Mouse (Mus musculus) gastrocnemius, postnatal 10 days (tissue): ENCODE measurements around the gene Foxa3. TPM values are rescaled to one million over a fixed set of nuclear protein-coding genes. Genes with fewer than 3 reads are reported as not detected.

Experiments used
- DNase-seq: peaks from one replicate; pipeline ENCODE4 v3.0.0; 2021; ENCODE audit warnings: mixed read lengths
- total RNA-seq, 2 experiments: library from RNA; stranded (reverse); gene quantifications; 2 replicates each; pipeline ENCODE4 v1.2.3; 2021

Foxa3 gene
- total RNA-seq, 2 experiments from 2014 or later = 0.16 TPM; not detected in 1

- DNase-seq = no peak
Measured at GRCm38 (mm10) chr7:19000421-19000820, 22.9 kb downstream of the Foxa3 start.

DNA sequence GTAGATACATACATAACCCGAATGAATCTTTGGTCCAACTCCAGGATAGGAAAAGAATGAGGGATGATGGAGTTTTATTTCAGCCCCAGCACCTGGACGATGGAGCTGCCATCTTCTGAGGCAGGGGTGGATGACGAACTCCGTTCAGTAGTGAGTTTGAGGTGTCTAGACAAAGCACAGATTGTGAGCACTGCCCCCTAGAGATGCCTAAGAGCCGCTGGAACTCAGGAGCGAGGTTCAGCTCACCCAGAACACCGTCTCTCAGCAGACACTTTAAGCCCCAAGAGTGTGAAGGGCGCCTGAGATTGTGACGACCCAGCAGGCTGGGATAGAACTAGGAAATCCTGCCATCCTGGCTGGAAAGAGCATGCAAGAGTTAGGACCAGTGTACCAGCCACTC is 24.5 kb downstream of the Foxa3 start:
- DNase-seq = no peak

DNA sequence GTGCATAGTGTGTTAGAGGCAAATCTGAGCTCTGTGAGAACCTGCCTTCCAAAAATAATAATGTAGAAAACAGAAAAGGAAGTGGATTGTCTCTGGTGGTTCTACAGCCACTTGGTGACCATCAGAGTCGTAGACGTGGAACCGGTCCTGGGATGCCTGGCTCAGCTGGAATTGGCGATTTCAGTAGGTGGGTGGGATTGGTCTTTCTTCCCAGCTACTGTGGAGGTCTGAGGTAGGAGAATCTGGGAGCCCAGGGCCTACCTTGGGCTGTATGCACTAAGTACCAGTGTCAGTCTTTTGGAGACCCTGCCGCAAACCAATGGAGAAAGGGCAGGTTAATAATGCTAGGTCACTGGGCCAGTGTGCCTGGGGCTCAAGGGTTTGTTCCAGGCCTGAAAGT is 30.3 kb downstream of the Foxa3 start:
- DNase-seq = no peak

GRCm38 (mm10) chr7:18992294-18992675 is 31.1 kb downstream of the Foxa3 start:
- peak; percentile 40 for DNase-seq

DNA sequence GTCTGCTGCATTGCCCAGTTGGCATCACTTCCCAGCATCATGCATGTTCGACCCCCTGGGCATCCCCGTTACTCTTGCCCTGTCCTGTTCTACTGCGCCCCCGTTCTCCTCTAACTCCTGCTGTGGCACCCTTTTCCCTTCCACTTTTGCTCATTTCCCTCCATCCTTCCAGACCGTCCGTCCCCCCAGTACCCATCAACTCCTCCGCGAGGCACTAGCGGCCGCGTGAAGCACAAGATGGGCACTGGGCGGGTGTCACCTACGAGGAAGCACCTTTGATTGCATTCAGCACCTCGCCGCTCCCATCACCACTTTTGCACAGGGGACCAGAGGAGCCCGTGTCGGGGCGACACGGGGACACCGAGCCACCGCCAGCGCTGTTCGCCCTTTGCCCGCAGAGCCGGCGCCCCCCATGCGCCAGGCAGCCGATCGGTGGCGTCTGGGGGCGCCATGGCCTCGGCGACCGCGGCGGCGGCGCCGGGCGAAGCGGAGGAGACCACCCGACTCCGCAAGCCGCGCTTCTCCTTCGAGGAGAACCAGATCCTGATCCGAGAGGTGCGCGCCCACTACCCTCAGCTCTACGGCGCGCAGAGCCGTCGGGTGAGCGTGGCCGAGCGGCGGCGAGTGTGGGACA is 31.6 kb downstream of the Foxa3 start:
- no peak for DNase-seq

GRCm38 (mm10) chr7:18990601-18991295 is 32.6 kb downstream of the Foxa3 start, which contains the start of gene Mypop:
TSS of gene Mypop (plus strand) at chr7:18991245.
- peak; percentile 98 for DNase-seq

DNA sequence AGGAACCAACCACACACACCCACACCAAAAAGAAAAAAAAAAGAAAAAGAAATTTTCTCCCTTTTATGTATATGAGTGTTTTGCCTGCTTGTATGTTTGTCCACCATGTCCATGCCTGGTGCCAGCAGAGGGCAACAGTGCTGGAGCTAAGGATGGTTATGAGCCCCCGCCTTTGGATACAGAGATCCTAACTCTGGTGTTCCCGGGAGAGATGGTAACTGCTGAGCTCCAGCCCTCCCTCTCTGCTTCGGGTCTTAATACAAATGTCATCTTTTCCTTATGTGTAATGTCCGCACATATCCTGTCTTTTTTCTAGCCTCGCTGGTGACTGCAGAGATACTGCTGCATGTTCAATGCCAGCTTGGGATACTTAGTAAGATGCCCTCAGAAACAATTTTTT is 33.3 kb downstream of the Foxa3 start:
- no peak for DNase-seq

DNA sequence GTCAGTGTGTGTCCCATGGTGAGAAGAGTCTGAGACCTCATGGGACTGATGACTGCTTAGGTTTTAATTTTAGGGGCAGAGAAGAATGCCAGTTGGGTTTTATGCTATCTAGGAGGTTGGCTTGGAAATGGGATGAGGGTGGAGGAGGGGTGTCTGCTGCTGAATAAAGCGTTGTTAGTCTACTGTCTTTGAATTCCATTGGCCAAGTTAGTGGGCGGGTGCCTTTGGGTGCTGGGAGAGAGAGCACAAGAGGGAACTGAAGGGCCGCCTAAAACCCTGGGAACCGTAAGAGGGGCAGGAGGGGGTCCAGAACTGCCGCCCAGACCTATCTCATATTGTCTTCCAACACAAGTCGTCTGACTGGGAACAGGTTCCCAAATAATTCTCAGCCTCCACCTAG is 34.6 kb downstream of the Foxa3 start:
- no peak for DNase-seq

DNA sequence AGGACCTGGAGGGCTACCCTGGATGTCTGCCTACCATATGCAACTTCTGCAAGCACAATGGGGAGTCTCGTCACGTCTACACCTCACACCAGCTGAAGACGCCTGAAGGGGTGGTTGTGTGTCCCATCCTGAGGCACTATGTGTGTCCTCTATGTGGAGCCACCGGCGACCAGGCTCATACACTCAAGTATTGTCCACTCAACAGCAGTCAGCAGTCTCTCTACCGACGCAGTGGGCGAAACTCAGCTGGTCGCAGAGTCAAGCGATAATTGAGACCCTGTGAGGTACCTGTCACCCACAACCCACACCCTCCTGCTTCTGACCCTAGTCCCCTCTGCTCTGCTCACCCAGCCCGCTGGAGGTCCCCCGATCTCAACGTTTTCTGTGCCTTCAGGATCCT is 35.6 kb downstream of the Foxa3 start:
- DNase-seq = no peak

DNA sequence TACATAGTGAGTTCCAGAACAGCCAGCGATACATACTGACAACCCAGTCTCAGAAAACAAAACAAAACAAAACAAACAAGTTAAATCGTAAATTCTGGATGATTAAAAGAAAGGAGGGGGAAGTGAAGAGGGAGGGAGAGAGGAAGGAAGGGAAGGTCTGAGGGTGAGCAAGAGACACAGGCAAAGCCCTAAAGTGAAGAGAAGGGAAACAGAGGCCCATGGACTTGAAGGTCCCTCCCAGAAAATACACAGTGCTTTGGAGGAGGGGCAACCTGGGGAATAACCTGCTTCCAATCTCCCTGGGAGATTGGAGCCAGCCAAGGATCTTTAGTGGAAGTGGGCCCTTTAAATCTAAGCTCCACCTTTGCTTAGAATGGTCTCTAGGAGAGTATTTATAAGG is 36.2 kb downstream of the Foxa3 start, which contains the start of gene Nanos2:
Gene Nanos2, plus strand, starts transcription at position 301 of the 400 bp plus-strand sequence.
- no peak for DNase-seq

DNA sequence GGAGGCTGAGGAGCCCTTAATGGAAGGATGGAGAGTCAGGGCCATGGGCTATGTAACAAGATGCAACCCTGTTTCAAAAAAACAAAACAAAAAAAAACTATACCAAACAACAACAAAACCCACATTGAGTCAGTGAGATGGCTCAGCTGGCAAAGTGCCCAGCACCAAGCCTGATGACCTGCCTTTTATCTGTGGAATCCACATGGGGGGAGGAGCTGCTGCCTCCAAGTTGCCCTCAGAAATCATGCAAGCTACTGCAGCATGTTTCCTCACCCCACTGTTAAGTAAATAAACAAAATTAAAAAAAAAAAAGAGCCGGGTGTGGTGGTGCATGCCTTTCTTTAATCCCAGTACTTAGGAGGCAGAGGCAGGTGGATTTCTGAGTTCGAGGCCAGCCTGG is 36.8 kb downstream of the Foxa3 start:
- DNase-seq = no peak

GRCm38 (mm10) chr7:18978381-18978780 is 45.0 kb downstream of the Foxa3 start:
- no peak for DNase-seq

GRCm38 (mm10) chr7:18970956-18971355 is 52.4 kb downstream of the Foxa3 start:
- no peak for DNase-seq

DNA sequence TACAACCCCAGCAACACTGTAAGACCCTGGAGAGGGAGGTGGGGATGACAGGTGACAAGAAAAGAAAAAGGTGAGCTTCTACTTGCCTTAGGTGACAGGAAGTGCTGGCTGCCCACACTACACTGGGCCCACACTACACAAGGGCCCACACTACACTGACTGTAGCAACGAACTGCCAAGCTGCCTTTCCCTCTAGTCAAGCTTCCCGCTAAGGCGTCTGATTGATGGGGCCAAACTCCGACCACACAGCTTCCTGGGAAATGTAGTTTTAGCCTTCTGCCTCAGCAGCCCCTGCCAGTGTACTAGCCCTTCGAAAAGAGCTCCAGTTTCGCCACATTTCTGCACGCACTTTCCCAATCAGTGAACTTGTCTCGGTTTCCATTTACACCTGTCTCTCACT is 55.7 kb downstream of the Foxa3 start:
- no peak for DNase-seq

- no peak for DNase-seq
Measured at GRCm38 (mm10) chr7:18965312-18965711, 58.0 kb downstream of the Foxa3 start.

GRCm38 (mm10) chr7:18963294-18963843 is 60.0 kb downstream of the Foxa3 start:
- no peak for DNase-seq

Other genes with a start within 250 kb of the Foxa3 start
- gene Psg19, start 225.0 kb downstream of the Foxa3 start, total RNA-seq = not detected
- not detected for gene Psg17, start 201.9 kb downstream of the Foxa3 start, total RNA-seq
- gene Mill2, start 183.6 kb downstream of the Foxa3 start, total RNA-seq = 1 to 10 TPM; 3.1 to 3.6 TPM
- gene Pglyrp1, start 152.2 kb downstream of the Foxa3 start, total RNA-seq = 1 to 10 TPM in 1 of 2 experiments, under 1 TPM in 1; 0.73 to 3.7 TPM
- gene Ccdc61, start 113.1 kb downstream of the Foxa3 start, total RNA-seq = 1 to 10 TPM; 5.9 to 9.4 TPM
- 1 to 10 TPM; 2.9 to 4.1 TPM for gene Nova2, start 97.7 kb downstream of the Foxa3 start, total RNA-seq
- gene Nanos2, start 36.1 kb downstream of the Foxa3 start, total RNA-seq = not detected
- gene Mypop, start 32.3 kb downstream of the Foxa3 start, total RNA-seq = 1 to 10 TPM; 2.0 to 3.5 TPM
- gene Irf2bp1, start 19.5 kb downstream of the Foxa3 start, total RNA-seq = 10 to 100 TPM; 20.4 to 24.0 TPM
- gene Sympk, start 839 bp upstream of the Foxa3 start, total RNA-seq = 10 to 100 TPM; 39.9 to 45.0 TPM
- gene Rsph6a, start 31.2 kb upstream of the Foxa3 start, total RNA-seq = not detected
- 10 to 100 TPM; 26.6 to 31.8 TPM for gene Dmwd, start 52.7 kb upstream of the Foxa3 start, total RNA-seq
- gene Dmpk, start 60.3 kb upstream of the Foxa3 start, total RNA-seq = 100 to 1,000 TPM; 256 to 267 TPM
- 1 to 10 TPM; 5.3 to 7.8 TPM for gene Six5, start 71.1 kb upstream of the Foxa3 start, total RNA-seq
- gene Gm4969, start 94.8 kb upstream of the Foxa3 start, total RNA-seq = under 1 TPM in 1 of 2 experiments, not detected in 1; 0.14 TPM
- gene Fbxo46, start 96.3 kb upstream of the Foxa3 start, total RNA-seq = 1 to 10 TPM; 2.7 to 4.2 TPM
- gene Qpctl, start 125.8 kb upstream of the Foxa3 start, total RNA-seq = 1 to 10 TPM; 5.0 to 5.5 TPM
- 10 to 100 TPM; 72.9 to 77.4 TPM for gene Snrpd2, start 126.2 kb upstream of the Foxa3 start, total RNA-seq
- gene Gipr, start 142.6 kb upstream of the Foxa3 start, total RNA-seq = under 1 TPM in 1 of 2 experiments, not detected in 1; 0.14 TPM
- gene Eml2, start 152.9 kb upstream of the Foxa3 start, total RNA-seq = 10 to 100 TPM; 14.9 to 17.6 TPM
- 1 to 10 TPM; 2.3 to 3.4 TPM for gene Gpr4, start 189.0 kb upstream of the Foxa3 start, total RNA-seq
- gene Opa3, start 204.8 kb upstream of the Foxa3 start, total RNA-seq = 10 to 100 TPM; 36.9 to 37.8 TPM
- gene Vasp, start 248.3 kb upstream of the Foxa3 start, total RNA-seq = 10 to 100 TPM; 35.7 to 53.5 TPM